Mouse (Mus musculus) liver, embryonic 11.5 days (tissue): ENCODE results near the gene Myh7. TPM values are rescaled to one million over a fixed set of nuclear protein-coding genes. Genes with fewer than 3 reads are reported as not detected.
"Not testable (repeated sequence)": the region's sequence is repeated elsewhere in the genome, so short reads cannot be mapped to it uniquely, and the experiment has no call there.

Experiments
- ATAC-seq: fragments of 200-750 bp; cut with Nextera tagmentation; replicated peaks from 2 replicates; pipeline ENCODE4 v1.8.0; 2017; ENCODE audit warnings: moderate number of reproducible peaks, mild to moderate bottlenecking, moderate TSS enrichment, moderate library complexity; ENCODE audit not compliant: low FRiP score
- DNase-seq: peaks from one replicate; pipeline ENCODE4 v3.0.0-alpha.2; 2017; ENCODE audit warnings: low spot score
- H3K27ac ChIP-seq: fragments of 300-500 bp; sonication (generic); 2 replicates; pipeline ENCODE4 v1.5.1; 2014; ENCODE audit warnings: mild to moderate bottlenecking, low read depth, low read length, control low read depth
- H3K27me3 ChIP-seq: fragments of 300-500 bp; sonication (generic); replicated peaks from 2 replicates; pipeline ENCODE4 v1.6.1; 2014; ENCODE audit warnings: low read length, mixed read lengths; ENCODE audit not compliant: control insufficient read depth, insufficient read depth
- H3K36me3 ChIP-seq: fragments of 300-500 bp; sonication (generic); 2 replicates; pipeline ENCODE4 v1.6.1; 2014; ENCODE audit warnings: mild to moderate bottlenecking, low read length, moderate library complexity, mixed read lengths; ENCODE audit not compliant: control insufficient read depth, insufficient read depth
- H3K4me1 ChIP-seq: fragments of 300-500 bp; sonication (generic); replicated peaks from 2 replicates; pipeline ENCODE4 v1.6.1; 2014; ENCODE audit warnings: low read length, mixed read lengths; ENCODE audit not compliant: control insufficient read depth, insufficient read depth
- H3K4me2 ChIP-seq: fragments of 300-500 bp; sonication (generic); 2 replicates; pipeline ENCODE4 v1.6.1; 2014; ENCODE audit warnings: mild to moderate bottlenecking, control low read depth, moderate library complexity
- H3K4me3 ChIP-seq: fragments of 300-500 bp; sonication (generic); 2 replicates; pipeline ENCODE4 v1.5.1; 2014; ENCODE audit warnings: low read depth, low read length, control low read depth
- H3K9ac ChIP-seq: fragments of 300-500 bp; sonication (generic); 2 replicates; pipeline ENCODE4 v1.6.1; 2014; ENCODE audit warnings: low read depth, low read length, control low read depth
- H3K9me3 ChIP-seq: fragments of 300-500 bp; sonication (generic); 2 replicates; pipeline ENCODE4 v1.6.1; 2016; ENCODE audit warnings: low read length, inconsistent platforms, mixed read lengths; ENCODE audit not compliant: control insufficient read depth
- WGBS: fragments of 180-500 bp; shearing (Covaris S2); extraction: QIAGEN DNeasy Blood & Tissue Kit; methylation state at CpG from one replicate; pipeline ENCODE4 v1.1.7; 2014; 5-methylcytosine and 5-hydroxymethylcytosine counted together
- polyA plus RNA-seq: library from polyadenylated mRNA; unstranded; fragments of >200 nt; fragmentation: Nextera tagmentation; extraction: Ambion mirVana; gene quantifications from 2 replicates; pipeline ENCODE4 v1.2.1, GENCODE M21; 2014

Gene Myh7
- polyA plus RNA-seq, 1 experiment from 2014 or later: 9.7 TPM

DNA sequence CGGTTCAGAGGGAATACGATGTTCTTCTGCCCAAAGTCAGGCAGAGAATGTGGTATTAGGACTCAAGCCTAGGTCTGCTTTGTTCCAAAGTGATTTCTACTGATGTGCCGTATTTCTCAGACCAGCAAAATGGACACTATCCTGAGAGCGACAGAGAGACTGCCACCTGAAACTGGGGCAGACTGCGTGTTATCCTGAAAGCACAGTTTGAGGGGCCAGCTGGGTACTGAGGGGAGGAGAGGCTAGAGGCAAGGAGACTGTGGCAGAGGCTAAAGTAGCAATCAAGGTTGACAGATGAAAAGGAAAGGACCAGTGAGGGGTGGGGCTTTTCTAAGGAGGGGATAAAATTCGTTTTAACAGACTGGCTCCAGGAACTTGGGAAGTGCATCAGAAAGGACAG is 6.4 kb upstream of the Myh7 start:
- H3K36me3 ChIP-seq: no peaks in the 10 kb centered on the region
- 81% methylated on average over 6 of the region's 6 CpGs for WGBS
- no peak overlapping the region for H3K9ac ChIP-seq
- H3K27me3 ChIP-seq: no peaks in the 10 kb centered on the region; the same call in 1 of the 2 replicates
- no peak for DNase-seq
- H3K27ac ChIP-seq: no peak overlapping the region
- H3K9me3 ChIP-seq: no peaks in the 10 kb centered on the region
- H3K4me2 ChIP-seq: no peak overlapping the region
- H3K4me3 ChIP-seq: no peak overlapping the region
- H3K4me1 ChIP-seq: peaks cover 13% of the 10 kb centered on the region
- ATAC-seq: no peak

- H3K4me1 ChIP-seq: peaks cover 13% of the 10 kb centered on the region
- not testable (repeated sequence) for H3K27me3 ChIP-seq, H3K4me3 ChIP-seq, H3K27ac ChIP-seq, H3K36me3 ChIP-seq, ATAC-seq, DNase-seq, H3K9me3 ChIP-seq, H3K9ac ChIP-seq, H3K4me2 ChIP-seq
- 81% methylated on average over 5 of the region's 5 CpGs for WGBS
These were observed 5.4 kb upstream of the Myh7 start for GRCm38 (mm10) chr14:54999868-55000267.

GRCm38 (mm10) chr14:54998680-54999079 is 4.3 kb upstream of the Myh7 start:
- Histone ChIP-seq H3K27me3 (no peaks in the 10 kb centered on the region; the same call in none of the 2 replicates), H3K9ac (no peak overlapping the region), H3K4me1 (peaks cover 4% of the 10 kb centered on the region), H3K9me3 (no peaks in the 10 kb centered on the region), H3K4me2 (no peak overlapping the region), H3K4me3 (no peak overlapping the region), H3K27ac (no peak overlapping the region), H3K36me3 (no peaks in the 10 kb centered on the region)
- no peak for DNase-seq
- ATAC-seq: no peak

- ATAC-seq (no peak), DNase-seq (no peak)
- no peaks in the 10 kb centered on the region for H3K36me3 ChIP-seq
- H3K9ac ChIP-seq: no peak overlapping the region
- no peaks in the 10 kb centered on the region for H3K9me3 ChIP-seq
- no peaks in the 10 kb centered on the region; the same call in 1 of the 2 replicates for H3K4me1 ChIP-seq
- WGBS: 64% methylated on average over 4 of the region's 4 CpGs
- H3K27ac ChIP-seq: no peak overlapping the region
- H3K4me3 ChIP-seq: no peak overlapping the region
- H3K4me2 ChIP-seq: no peak overlapping the region
- no peaks in the 10 kb centered on the region; the same call in none of the 2 replicates for H3K27me3 ChIP-seq
These were observed 2.9 kb upstream of the Myh7 start for GRCm38 (mm10) chr14:54997297-54997696.

GRCm38 (mm10) chr14:54996793-54997192 is 2.4 kb upstream of the Myh7 start:
- no peak overlapping the region for H3K27ac ChIP-seq
- H3K4me2 ChIP-seq: no peak overlapping the region
- no peak overlapping the region for H3K9ac ChIP-seq
- no peak overlapping the region for H3K4me3 ChIP-seq
- WGBS: 69% methylated on average over 9 of the region's 9 CpGs
- H3K9me3 ChIP-seq: no peaks in the 10 kb centered on the region
- H3K36me3 ChIP-seq: no peaks in the 10 kb centered on the region
- no peaks in the 10 kb centered on the region; the same call in 1 of the 2 replicates for H3K4me1 ChIP-seq
- no peak for ATAC-seq
- H3K27me3 ChIP-seq: no peaks in the 10 kb centered on the region; the same call in none of the 2 replicates
- no peak for DNase-seq

DNA sequence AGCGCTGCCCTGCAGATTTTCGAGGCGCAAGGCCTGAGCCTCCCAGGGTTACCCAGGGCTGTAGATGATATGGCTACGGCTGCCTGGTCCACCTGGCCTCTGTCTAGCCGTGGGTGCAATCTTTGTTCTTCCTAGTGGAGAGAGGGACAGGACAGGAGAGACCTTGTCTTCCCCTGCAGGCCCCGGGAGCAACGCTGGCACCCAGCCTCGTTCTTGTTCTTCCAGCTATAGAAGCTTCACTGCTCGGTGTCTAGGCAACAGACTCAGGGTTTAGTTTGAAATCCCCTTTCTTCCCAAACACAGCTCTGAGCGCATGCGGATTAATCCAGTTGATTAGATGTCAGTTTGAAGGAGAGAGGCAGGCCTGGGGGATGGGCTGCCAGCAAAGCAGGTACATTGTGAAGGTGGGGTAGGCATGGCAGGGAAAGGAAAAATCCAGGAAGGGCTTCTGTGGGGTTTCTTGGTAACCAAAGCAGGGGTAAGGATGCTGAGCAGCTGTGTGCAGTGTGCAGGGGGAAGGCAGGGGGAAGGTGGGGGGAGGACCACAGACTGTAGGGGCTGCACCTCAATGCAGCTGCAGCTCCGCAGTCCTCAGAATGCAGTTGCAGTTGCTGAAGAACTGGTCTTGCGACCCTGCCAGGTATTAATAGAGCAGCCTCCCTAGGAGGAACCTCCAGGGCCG is 1.2 kb upstream of the Myh7 start:
- Histone ChIP-seq H3K9ac (no peak overlapping the region), H3K27ac (no peak overlapping the region), H3K4me2 (no peak overlapping the region), H3K4me3 (no peak overlapping the region), H3K36me3 (no peaks in the 10 kb centered on the region), H3K9me3 (no peaks in the 10 kb centered on the region), H3K27me3 (no peaks in the 10 kb centered on the region; the same call in none of the 2 replicates), H3K4me1 (no peaks in the 10 kb centered on the region; the same call in 1 of the 2 replicates)
- no peak for DNase-seq
- no peak for ATAC-seq
- WGBS: 56% methylated on average over 14 of the region's 14 CpGs

DNA sequence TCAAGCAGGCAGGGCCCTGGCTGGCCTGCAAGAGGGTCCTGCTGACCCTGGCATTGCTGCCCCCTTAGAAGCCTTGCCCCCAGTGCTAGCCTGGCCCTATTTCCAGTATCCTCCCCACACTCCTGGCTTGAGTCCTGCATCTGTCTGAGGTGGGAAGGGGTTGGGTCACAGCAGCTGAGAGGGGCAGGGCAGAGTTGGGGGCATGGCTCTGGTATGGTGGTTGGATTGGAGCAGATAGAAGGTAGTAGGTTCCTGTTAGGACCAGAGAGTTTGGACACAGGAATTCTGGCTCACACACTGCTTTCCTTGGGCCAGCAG is 402 bp upstream of the Myh7 start:
- Histone ChIP-seq H3K4me3 (no peak overlapping the region), H3K9ac (no peak overlapping the region), H3K4me2 (no peak overlapping the region), H3K9me3 (no peaks in the 10 kb centered on the region), H3K36me3 (no peaks in the 10 kb centered on the region), H3K27ac (no peak overlapping the region), H3K27me3 (no peaks in the 10 kb centered on the region; the same call in none of the 2 replicates), H3K4me1 (no peaks in the 10 kb centered on the region; the same call in 1 of the 2 replicates)
- ATAC-seq (no peak), DNase-seq (no peak)

DNA sequence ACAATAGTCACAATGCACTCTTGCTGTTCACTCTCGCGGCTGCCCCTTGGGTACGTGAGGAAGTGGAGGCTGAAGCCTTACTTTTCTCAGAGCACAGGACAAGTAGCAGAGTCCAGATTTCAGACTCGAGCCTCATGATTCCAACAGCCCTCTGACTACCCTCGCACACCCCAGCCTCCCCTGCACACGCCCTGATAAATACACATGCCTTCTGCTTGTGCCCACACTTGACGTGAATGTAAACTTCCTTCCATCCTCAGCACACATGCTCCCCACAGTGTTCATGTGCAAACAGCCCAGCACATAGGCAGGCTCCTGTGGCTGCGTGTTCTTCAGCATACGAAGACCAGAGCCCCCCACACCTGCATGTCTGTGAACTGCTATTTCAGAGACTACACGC is 790 bp downstream of the Myh7 start:
- Histone ChIP-seq H3K36me3 (no peaks in the 10 kb centered on the region), H3K4me1 (no peaks in the 10 kb centered on the region; the same call in 1 of the 2 replicates), H3K27me3 (no peaks in the 10 kb centered on the region; the same call in none of the 2 replicates), H3K4me2 (no peak overlapping the region), H3K9ac (no peak overlapping the region), H3K4me3 (no peak overlapping the region), H3K27ac (no peak overlapping the region), H3K9me3 (no peaks in the 10 kb centered on the region)
- DNase-seq (no peak), ATAC-seq (no peak)
- 62% methylated on average over 10 of the region's 10 CpGs for WGBS

DNA sequence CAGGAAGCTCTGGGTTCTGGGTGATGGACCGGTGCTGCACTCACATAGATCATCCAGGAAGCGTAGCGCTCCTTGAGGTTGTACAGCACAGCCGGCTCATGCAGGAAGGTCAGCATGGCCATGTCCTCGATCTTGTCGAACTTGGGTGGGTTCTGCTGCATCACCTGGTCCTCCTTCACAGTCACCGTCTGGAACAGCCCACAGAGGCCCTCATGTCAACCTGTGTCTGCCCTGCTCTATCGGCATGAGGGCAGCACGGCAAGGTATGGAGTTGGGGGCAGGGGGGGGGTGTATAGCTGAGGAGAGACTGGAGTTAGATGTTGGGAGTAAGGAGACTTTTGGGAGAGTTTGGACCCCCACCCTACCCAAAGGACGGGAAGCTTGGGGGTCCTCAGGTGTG is 2.2 kb downstream of the Myh7 start:
- ATAC-seq: no peak
- H3K4me3 ChIP-seq: no peak overlapping the region
- no peak overlapping the region for H3K27ac ChIP-seq
- DNase-seq: no peak
- 81% methylated on average over 10 of the region's 10 CpGs for WGBS
- H3K36me3 ChIP-seq: no peaks in the 10 kb centered on the region
- no peaks in the 10 kb centered on the region; the same call in 1 of the 2 replicates for H3K4me1 ChIP-seq
- H3K4me2 ChIP-seq: no peak overlapping the region
- no peak overlapping the region for H3K9ac ChIP-seq
- H3K27me3 ChIP-seq: no peaks in the 10 kb centered on the region; the same call in none of the 2 replicates
- H3K9me3 ChIP-seq: no peaks in the 10 kb centered on the region
